Mouse (Mus musculus) bone marrow macrophage, adult 2 months (primary cell): Measurements from ENCODE around the gene Coro7.

Source experiments
- CTCF ChIP-seq: IDR thresholded peaks from 2 replicates; pipeline ENCODE4 v1.5.1; 2012; ENCODE audit warnings: low read depth, mild to moderate bottlenecking, low read length, moderate library complexity
- POLR2A ChIP-seq: IDR thresholded peaks from 2 replicates; pipeline ENCODE4 v1.6.1; 2012; ENCODE audit warnings: mild to moderate bottlenecking, low read depth, low read length, borderline replicate concordance

- TF ChIP-seq CTCF (no peak), POLR2A (no peak)
Measured at GRCm38 (mm10) chr16:4683581-4684456, 4.2 kb upstream of the Coro7 start.
